Mouse (Mus musculus) gastrocnemius, postnatal 14 days (tissue): Measurements from ENCODE around the gene Il17d. TPM values are rescaled to one million over a fixed set of nuclear protein-coding genes. Genes with fewer than 3 reads are reported as not detected.

Experiments used
- DNase-seq: peaks from one replicate; pipeline ENCODE4 v3.0.0; 2021; ENCODE audit warnings: mixed read lengths
- intact Hi-C: fragments of 180-260 bp; cut with DNase I; formaldehyde crosslinking; loops from one replicate; pipeline ENCODE4 v1.15.1; 2025; ENCODE audit warnings: low total_unique reads
- long read RNA-seq, 2 experiments: library from polyadenylated mRNA; stranded (forward); transcript quantifications; one replicate each; pipeline ENCODE4 v2.0.0; 2021
- total RNA-seq, 2 experiments: library from RNA; stranded (reverse); gene quantifications; 2 replicates each; pipeline ENCODE4 v1.2.3; 2021

The Il17d gene
- 1 to 10 TPM; 4.8 to 6.4 TPM for total RNA-seq
- long read RNA-seq, experiment 1: 0 reads
- long read RNA-seq, experiment 2, partial matches to known transcripts: 1 of 1 reads
- long read RNA-seq, experiment 2, other reads (novel, unspliced or antisense): 0 of 1 reads

GRCm38 (mm10) chr14:57524671-57525387, at the start of gene Il17d:
Il17d (plus strand) TSS chr14:57524777.
- intact Hi-C loops: loop anchor here (10.0 kb wide), 1 partner anchor 100 kb away; the partner anchor contains the start of gene Ift88
- DNase-seq: peak; percentile 64

GRCm38 (mm10) chr14:57475057-57475456, 49.5 kb upstream of the Il17d start:
- no peak for DNase-seq
- intact Hi-C loops: no loop called here

- DNase-seq: no peak
- intact Hi-C loops: no loop called here
Measured at GRCm38 (mm10) chr14:57482262-57482661, 42.3 kb upstream of the Il17d start.

- intact Hi-C loops: no loop called here
- DNase-seq: no peak
Measured at GRCm38 (mm10) chr14:57484183-57484582, 40.4 kb upstream of the Il17d start.

- DNase-seq: no peak
- intact Hi-C loops: no loop called here
Measured at GRCm38 (mm10) chr14:57489696-57490095, 34.9 kb upstream of the Il17d start.

- intact Hi-C loops: no loop called here
- no peak for DNase-seq
Measured at GRCm38 (mm10) chr14:57493840-57494239, 30.7 kb upstream of the Il17d start.

GRCm38 (mm10) chr14:57503729-57504128, 20.8 kb upstream of the Il17d start:
- intact Hi-C loops: no loop called here
- DNase-seq: no peak

- no peak for DNase-seq
- intact Hi-C loops: no loop called here
Measured at GRCm38 (mm10) chr14:57509554-57509953, 15.0 kb upstream of the Il17d start.

GRCm38 (mm10) chr14:57515156-57515762, 9.3 kb upstream of the Il17d start:
- DNase-seq: no peak
- intact Hi-C loops: no loop called here

- intact Hi-C loops: no loop called here
Measured at GRCm38 (mm10) chr14:57517001-57517400, 7.6 kb upstream of the Il17d start.

GRCm38 (mm10) chr14:57523762-57524161, 815 bp upstream of the Il17d start:
- intact Hi-C loops: loop anchor here (10.0 kb wide), 1 partner anchor 99 kb away; the partner anchor contains the start of gene Ift88
- no peak for DNase-seq

More at GRCm38 (mm10) chr14:57517001-57517400, 7.6 kb upstream of the Il17d start:
- no peak for DNase-seq

GRCm38 (mm10) chr14:57525388-57526049, 942 bp downstream of the Il17d start:
- peak; percentile 58 for DNase-seq

GRCm38 (mm10) chr14:57526050-57526623, 1.6 kb downstream of the Il17d start:
- no peak for DNase-seq
- intact Hi-C loops: loop anchor here (10.0 kb wide), 1 partner anchor 101 kb away; the partner anchor contains the start of gene Ift88

More at GRCm38 (mm10) chr14:57525388-57526049, 942 bp downstream of the Il17d start:
- intact Hi-C loops: loop anchor here (10.0 kb wide), 1 partner anchor 101 kb away; the partner anchor contains the start of gene Ift88

GRCm38 (mm10) chr14:57527122-57527521, 2.5 kb downstream of the Il17d start:
- DNase-seq: no peak
- intact Hi-C loops: loop anchor here (10.0 kb wide), 1 partner anchor 102 kb away; the partner anchor contains the start of gene Ift88

GRCm38 (mm10) chr14:57527598-57527997, 3.0 kb downstream of the Il17d start:
- no peak for DNase-seq
- intact Hi-C loops: loop anchor here (10.0 kb wide), 1 partner anchor 103 kb away; the partner anchor contains the start of gene Ift88

- peak; percentile 54 for DNase-seq
- intact Hi-C loops: loop anchor here (10.0 kb wide), 1 partner anchor 104 kb away; the partner anchor contains the start of gene Ift88
Measured at GRCm38 (mm10) chr14:57529086-57529785, 4.7 kb downstream of the Il17d start.

- intact Hi-C loops: loop anchor here (10.0 kb wide), 1 partner anchor 105 kb away; the partner anchor contains the start of gene Ift88
- DNase-seq: no peak
Measured at GRCm38 (mm10) chr14:57529786-57530515, 5.4 kb downstream of the Il17d start.

- intact Hi-C loops: no loop called here
- no peak for DNase-seq
Measured at GRCm38 (mm10) chr14:57532577-57532976, 8.0 kb downstream of the Il17d start.
